Mouse (Mus musculus) heart, adult 11 months (tissue): ENCODE measurements at regions not wholly inside any gene's neighbourhood (a gene's known extent, or its start where the extent isn't known, plus 50 kb on each side); places are given as distances from the start of the nearest gene placed in this dataset.

ENCODE experiments used
- DNase-seq: peaks from one replicate; pipeline ENCODE4 v3.0.0; 2022

- no peak for DNase-seq
These were observed 300.3 kb upstream of the Cd180 start for GRCm38 (mm10) chr13:102392868-102393661.

GRCm38 (mm10) chr13:102393662-102393970 lies 299.7 kb upstream of the Cd180 start:
- DNase-seq, result no peak

DNA sequence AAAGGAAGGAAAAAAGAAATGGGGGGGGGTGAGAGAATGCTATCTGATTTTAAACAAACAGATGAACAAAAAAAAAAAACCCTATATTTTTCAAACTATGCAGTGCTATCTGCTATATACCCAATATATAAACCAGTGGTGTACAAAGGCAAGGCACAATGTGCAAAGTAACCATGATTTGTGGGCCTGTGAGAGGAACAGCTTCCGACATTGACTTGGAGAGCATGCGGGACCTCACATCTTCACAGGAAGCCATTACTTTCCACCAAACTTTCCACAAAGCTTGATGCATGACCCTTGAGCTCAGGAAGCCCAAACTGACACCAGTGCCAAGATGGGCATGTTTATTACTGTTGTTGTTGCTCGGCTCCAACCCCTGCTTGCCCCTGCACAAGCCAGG lies 299.3 kb upstream of the Cd180 start:
- DNase-seq, result no peak

GRCm38 (mm10) chr13:102397411-102397810 lies 295.9 kb upstream of the Cd180 start:
- DNase-seq, result no peak

GRCm38 (mm10) chr13:102411840-102412239 lies 281.5 kb upstream of the Cd180 start:
- no peak for DNase-seq

DNA sequence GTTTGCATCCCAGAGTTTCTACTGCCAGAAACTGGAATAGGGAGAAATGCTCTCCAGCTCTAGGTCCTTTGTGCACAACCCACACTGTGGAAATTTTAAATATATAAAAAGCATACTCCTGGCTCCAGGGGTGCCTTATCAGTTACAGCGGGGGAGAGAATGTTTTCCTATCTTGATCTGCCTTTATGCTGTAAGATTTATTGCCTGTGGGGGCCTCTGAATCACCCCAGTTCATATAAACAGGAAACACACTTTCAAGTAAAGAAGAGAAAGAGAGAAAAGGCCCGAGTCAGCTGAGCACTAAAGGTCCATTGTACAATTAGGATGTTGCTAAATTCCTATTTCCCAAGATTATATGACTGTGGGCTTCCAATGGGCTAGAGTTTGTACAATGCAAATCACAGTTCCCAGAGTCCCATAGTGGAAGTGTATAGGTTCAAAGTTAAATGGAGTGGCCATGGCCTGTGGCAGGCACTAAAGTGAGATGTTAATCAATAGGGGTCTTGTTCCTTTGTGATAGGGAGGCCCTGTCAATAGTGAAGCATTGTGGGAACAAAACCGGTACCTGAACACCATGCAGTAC lies 258.9 kb upstream of the Cd180 start:
- DNase-seq, result no peak

DNA sequence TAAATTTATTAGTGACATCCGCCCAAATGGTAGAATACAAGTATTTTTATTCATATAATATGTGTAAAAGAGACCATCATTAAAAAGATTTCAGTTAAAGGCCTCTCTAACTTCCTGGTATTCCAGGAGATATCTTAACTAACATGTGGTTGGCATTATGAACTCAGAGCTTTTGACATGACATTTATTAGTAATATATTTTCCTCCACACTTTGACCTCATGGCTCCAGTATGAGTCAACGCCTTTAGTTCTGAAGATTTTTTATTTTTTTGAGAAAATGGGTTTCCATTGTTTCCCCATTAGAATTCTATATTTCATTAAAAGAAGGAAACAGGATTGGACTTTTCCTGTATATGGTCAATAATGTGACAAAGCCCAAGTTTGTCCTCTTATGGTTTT lies 250.7 kb upstream of the Cd180 start:
- no peak for DNase-seq

DNA sequence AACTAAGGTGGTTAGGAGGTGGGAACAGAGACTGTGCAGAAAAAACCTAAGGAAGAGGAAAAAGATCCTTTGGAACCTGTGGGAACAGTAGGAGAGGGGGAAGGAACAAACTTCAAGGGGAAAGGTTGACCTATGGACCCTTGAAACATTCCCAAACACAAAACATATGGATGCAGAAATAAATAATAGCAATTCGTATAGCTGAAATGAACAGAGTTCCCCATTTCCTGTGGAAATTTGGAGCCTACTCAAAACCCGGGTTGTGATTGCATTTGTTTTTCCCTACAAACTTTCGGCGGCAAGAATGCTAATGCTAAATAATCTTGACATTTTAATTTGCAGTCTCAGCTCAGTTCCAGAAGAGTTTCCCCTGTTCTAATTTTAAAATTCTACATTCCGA lies 246.0 kb upstream of the Cd180 start:
- no peak for DNase-seq

- no peak for DNase-seq
These were observed 243.8 kb upstream of the Cd180 start for GRCm38 (mm10) chr13:102449416-102450121.

DNA sequence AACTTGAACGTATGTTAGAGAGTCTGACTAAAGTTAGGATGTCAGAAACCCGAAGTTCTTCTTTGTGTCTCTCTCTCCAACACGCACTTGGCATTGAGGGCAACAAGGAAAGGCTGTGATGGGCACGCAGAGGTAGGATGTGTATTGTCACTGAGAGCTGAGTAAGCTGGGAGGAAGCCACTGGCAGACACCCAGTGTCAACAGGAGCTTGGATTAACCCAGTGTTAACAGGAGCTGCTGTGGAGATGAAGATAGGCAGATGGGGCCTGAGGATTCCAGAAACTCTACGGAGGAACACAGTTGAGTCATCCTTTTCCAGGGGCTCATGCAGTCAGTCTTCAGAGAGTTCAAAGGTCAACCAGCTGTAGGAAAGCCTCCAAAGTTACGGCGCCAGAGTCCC lies 242.2 kb upstream of the Cd180 start:
- peak; percentile 86 for DNase-seq

GRCm38 (mm10) chr13:102458711-102459110 lies 234.6 kb upstream of the Cd180 start:
- DNase-seq, result no peak

- no peak for DNase-seq
These were observed 229.4 kb upstream of the Cd180 start for GRCm38 (mm10) chr13:102463993-102464392.

DNA sequence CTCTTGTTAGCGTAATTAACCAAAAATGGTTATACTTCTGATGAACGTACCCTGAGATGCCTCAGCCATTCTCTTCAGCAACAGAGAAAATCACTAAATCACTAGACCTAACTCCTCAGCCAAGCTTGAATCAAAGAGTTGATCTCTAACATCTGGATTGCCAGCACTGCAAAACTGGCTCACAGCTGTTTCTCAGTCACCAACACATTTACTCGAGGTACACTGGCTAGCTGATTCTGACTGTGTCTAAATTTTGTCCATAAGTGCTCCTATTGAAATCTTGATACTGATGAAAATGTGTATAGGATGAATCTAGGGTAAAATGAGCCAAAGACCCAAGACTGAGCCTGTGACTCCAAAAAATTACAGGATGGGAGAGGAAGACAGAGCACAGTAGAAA lies 211.5 kb upstream of the Cd180 start:
- no peak for DNase-seq

DNA sequence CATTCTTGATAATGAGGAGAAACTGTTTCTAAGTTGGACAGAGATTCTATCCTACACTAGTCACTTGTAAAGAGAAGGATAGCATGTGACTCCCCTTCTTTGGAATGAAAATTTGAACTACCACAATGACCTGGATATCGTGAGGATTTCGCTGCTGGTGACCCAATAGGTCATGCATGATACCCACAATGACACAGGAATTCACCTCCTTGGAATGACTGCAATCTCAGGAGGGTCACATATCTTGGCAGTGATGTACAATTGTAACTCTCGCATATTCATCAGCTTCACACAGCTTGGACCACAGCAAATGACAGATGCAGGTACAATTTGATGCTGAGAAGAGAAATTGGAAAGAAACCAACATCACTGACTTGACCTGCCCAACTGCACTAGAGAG lies 210.9 kb upstream of the Cd180 start:
- no peak for DNase-seq

- DNase-seq, result no peak
These were observed 205.8 kb upstream of the Cd180 start for GRCm38 (mm10) chr13:102487416-102488097.

GRCm38 (mm10) chr13:102491370-102491769 lies 202.0 kb upstream of the Cd180 start:
- DNase-seq, result no peak

DNA sequence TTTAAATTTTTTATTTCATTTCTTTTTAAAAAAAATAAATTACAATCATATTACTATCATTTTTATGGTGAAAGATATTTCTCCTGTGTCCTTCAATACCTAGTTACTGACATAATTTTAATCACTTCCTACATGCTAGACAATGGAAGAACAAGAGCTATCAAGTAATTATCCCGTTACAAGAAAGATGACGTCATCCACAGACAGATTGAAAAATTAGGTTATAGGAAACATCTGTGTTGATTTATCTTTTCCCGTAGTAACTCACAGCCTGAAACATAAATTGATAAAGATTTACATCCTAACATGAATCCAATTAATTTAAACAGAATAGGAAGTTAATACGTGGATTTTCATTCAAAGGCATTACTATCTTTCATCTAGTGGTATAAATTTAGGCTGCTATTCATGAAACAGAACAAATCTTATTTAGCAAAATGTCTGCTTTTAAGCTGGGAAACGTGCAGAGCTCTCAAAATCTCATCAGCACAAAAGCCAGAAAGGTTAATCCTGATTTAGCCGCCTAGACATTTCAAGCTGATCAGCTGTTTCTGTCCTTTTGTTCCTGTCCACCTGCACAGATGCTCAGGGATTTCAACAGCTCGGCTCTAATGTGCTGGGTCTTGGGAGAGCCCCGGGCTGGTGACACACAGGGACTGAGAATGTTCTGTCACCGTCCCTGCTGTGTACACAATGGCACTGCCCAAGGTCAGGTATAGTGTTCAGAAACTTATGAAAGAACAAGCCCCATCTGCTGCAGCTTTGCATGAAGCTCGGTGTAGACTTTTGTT lies 189.0 kb upstream of the Cd180 start:
- DNase-seq, result no peak

DNA sequence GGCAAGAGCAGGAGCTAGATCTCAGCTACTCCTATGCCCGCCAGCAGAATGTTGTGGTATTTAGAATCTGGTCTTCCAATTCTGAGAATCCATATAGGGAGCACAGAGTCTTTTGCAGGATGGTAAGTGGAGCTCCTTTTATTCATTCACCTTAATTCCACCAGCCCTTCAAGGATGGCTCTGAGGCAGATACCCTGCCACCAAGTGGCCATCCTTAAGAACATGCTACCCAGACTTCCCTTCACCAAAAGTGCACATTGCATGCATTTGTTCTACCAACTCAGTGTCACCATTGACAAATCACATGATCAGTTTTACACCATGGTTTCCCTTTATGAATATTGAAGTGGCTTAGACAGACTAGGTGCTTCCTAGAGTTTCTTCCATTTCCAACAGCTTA lies 186.1 kb upstream of the Cd180 start:
- peak; percentile 68 for DNase-seq

- DNase-seq, result peak; percentile 93
These were observed 185.4 kb upstream of the Cd180 start for GRCm38 (mm10) chr13:102507916-102508315.

GRCm38 (mm10) chr13:102510733-102511279 lies 182.6 kb upstream of the Cd180 start:
- DNase-seq, result no peak

DNA sequence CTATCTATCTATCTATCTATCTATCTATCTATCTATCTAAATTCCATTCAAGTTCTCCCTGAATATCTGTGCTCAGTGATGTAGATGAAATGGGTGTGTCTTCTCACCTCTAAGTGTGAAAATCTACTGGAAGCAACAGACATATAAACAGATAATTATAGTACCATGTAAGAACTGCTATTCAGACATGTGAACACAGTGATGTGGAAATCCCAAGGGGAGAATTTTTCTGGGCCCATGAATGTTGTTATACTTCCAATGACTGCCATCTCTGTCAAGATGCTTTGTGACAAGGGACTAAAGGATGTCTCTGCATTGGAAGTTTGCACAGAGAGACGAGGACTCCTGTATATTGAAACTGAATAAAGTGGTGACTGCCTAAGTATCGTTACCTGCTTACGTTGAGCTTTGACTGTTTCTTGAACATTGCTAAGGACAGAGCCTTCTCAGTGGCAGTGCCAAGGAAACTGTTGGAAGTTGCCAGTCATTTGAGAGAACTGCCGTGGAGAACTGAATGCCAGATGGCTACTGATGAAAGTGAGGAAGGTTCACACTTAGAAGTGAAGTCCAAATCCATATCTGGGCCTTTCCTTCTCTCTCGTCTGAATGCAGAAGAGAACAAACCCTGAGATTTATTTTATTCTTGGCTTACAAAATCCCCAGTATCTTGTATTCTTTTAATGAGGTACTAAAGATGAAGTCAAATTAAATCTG lies 175.0 kb upstream of the Cd180 start:
- peak; percentile 40 for DNase-seq

GRCm38 (mm10) chr13:102521427-102521826 lies 171.9 kb upstream of the Cd180 start:
- DNase-seq, result peak; percentile 74
